Mouse (Mus musculus): ENCODE results near the gene Sept10.
"Not testable (repeated sequence)": the region's sequence is repeated elsewhere in the genome, so short reads cannot be mapped to it uniquely, and the experiment has no call there.

The Sept10 gene

GRCm38 (mm10) chr10:59127637-59128036 lies 94.0 kb downstream of the Sept10 start:
- CTCF ChIA-PET: no interaction called here

GRCm38 (mm10) chr10:59125497-59125896 lies 96.2 kb downstream of the Sept10 start:
- CTCF ChIA-PET: interaction anchor here (0.5 to 0.6 kb wide), 2 partner anchors 308 to 432 kb away, joined by 4 to 5 read pairs; no protein-coding TSS in a partner anchor

GRCm38 (mm10) chr10:59119811-59120210 lies 101.8 kb downstream of the Sept10 start:
- CTCF ChIA-PET: no interaction called here

- CTCF ChIA-PET: no interaction called here
Observed at GRCm38 (mm10) chr10:59119001-59119400, 102.6 kb downstream of the Sept10 start.

- CTCF ChIA-PET: no interaction called here
Observed at GRCm38 (mm10) chr10:59117555-59117954, 104.1 kb downstream of the Sept10 start.

GRCm38 (mm10) chr10:59116331-59116730 lies 105.3 kb downstream of the Sept10 start:
- CTCF ChIA-PET: no interaction called here

- CTCF ChIA-PET: no interaction called here
Observed at GRCm38 (mm10) chr10:59115691-59116090, 106.0 kb downstream of the Sept10 start.

GRCm38 (mm10) chr10:59114535-59115291 lies 106.9 kb downstream of the Sept10 start:
- CTCF ChIA-PET: no interaction called here

GRCm38 (mm10) chr10:59113386-59113785 lies 108.3 kb downstream of the Sept10 start:
- CTCF ChIA-PET: no interaction called here

- CTCF ChIA-PET: no interaction called here
Observed at GRCm38 (mm10) chr10:59112755-59113154, 108.9 kb downstream of the Sept10 start.

GRCm38 (mm10) chr10:59110386-59110785 lies 111.3 kb downstream of the Sept10 start:
- CTCF ChIA-PET: no interaction called here

- CTCF ChIA-PET: interaction anchor here (0.5 kb wide), 1 partner anchor 1615 kb away, joined by 6 read pairs; no protein-coding TSS in a partner anchor
Observed at GRCm38 (mm10) chr10:59109015-59109414, 112.6 kb downstream of the Sept10 start.

GRCm38 (mm10) chr10:59106644-59107043 lies 115.0 kb downstream of the Sept10 start:
- CTCF ChIA-PET: no interaction called here

- CTCF ChIA-PET: no interaction called here
Observed at GRCm38 (mm10) chr10:59105885-59106284, 115.8 kb downstream of the Sept10 start.

- CTCF ChIA-PET: no interaction called here
Observed at GRCm38 (mm10) chr10:59104683-59105082, 117.0 kb downstream of the Sept10 start.

- CTCF ChIA-PET: not testable (repeated sequence)
Observed at GRCm38 (mm10) chr10:59103076-59103475, 118.6 kb downstream of the Sept10 start.

- CTCF ChIA-PET: interaction anchor here (0.6 kb wide), 1 partner anchor 1735 kb away, joined by 6 read pairs; no protein-coding TSS in a partner anchor
Observed at GRCm38 (mm10) chr10:59091988-59092387, 129.7 kb downstream of the Sept10 start.

Data from spleen, embryonic (tissue).